Mouse (Mus musculus) G1E (cell line): ENCODE data around the gene Chrnb2. TPM values are rescaled to one million over a fixed set of nuclear protein-coding genes. Genes with fewer than 3 reads are reported as not detected.

Source experiments
- ATAC-seq: 2 replicates; pipeline ENCODE4 v1.8.0; 2016; ENCODE audit warnings: mild to moderate bottlenecking; ENCODE audit not compliant: insufficient number of reproducible peaks, poor library complexity, low FRiP score, severe bottlenecking; ENCODE audit errors: extremely low read depth
- DNase-seq: peaks from one replicate; pipeline ENCODE4 v3.0.0; 2012; ENCODE audit warnings: low spot score
- H3K27me3 ChIP-seq: 2 replicates; pipeline ENCODE4 v1.6.1; 2012; ENCODE audit warnings: mild to moderate bottlenecking, low read length, inconsistent platforms; ENCODE audit not compliant: insufficient read depth
- H3K36me3 ChIP-seq: replicated peaks from 2 replicates; pipeline ENCODE3; 2012; ENCODE audit warnings: mild to moderate bottlenecking, inconsistent platforms
- H3K4me1 ChIP-seq: 2 replicates; pipeline ENCODE4 v1.6.1; 2012; ENCODE audit warnings: low read depth, low read length, inconsistent platforms, mixed read lengths; ENCODE audit not compliant: insufficient read depth
- H3K4me3 ChIP-seq: 2 replicates; pipeline ENCODE4 v1.5.1; 2012; ENCODE audit warnings: low read depth, mild to moderate bottlenecking, inconsistent platforms, low read length, moderate library complexity, mixed read lengths
- H3K9me3 ChIP-seq: replicated peaks from 2 replicates; pipeline ENCODE4 v1.6.1; 2012; ENCODE audit warnings: inconsistent platforms
- CTCF ChIP-seq: IDR thresholded peaks from 2 replicates; pipeline ENCODE4 v1.5.1; 2012; ENCODE audit warnings: low read depth, low read length, inconsistent platforms, mixed read lengths
- GATA1 ChIP-seq: IDR thresholded peaks from 2 replicates; pipeline ENCODE4 v1.6.1; 2012; ENCODE audit warnings: borderline replicate concordance, low read length, inconsistent platforms, mixed read lengths
- GATA2 ChIP-seq: IDR thresholded peaks from 2 replicates; pipeline ENCODE4 v1.6.1; 2012; ENCODE audit warnings: low read depth, low read length, inconsistent platforms, borderline replicate concordance
- POLR2AphosphoS5 ChIP-seq: IDR thresholded peaks from 2 replicates; pipeline ENCODE4 v1.6.1; 2012; ENCODE audit warnings: low read depth, low read length, inconsistent platforms; ENCODE audit not compliant: insufficient replicate concordance
- TAL1 ChIP-seq: conservative IDR thresholded peaks from 2 replicates; pipeline ENCODE4 v1.6.1; 2012; ENCODE audit warnings: low read depth, low read length, inconsistent platforms, mixed read lengths
- polyA plus RNA-seq: library from polyadenylated mRNA; stranded (reverse); fragments of >175 nt; gene quantifications from 2 replicates; pipeline ENCODE4 v1.2.3, GENCODE M21; 2012
- total RNA-seq, 2 experiments: library from RNA; stranded (forward) in 1 of 2; stranded (reverse) in 1 of 2; fragments of 200-1000 nt in 1 of 2; fragments of >200 nt in 1 of 2; fragmentation: Nextera tagmentation in 1 of 2; gene quantifications; 2 replicates each; pipeline ENCODE4 v1.2.3; 2014 to 2017

Gene Chrnb2
- total and polyA plus RNA-seq, 3 experiments = 0.23 to 2.2 (median 1.2) TPM

GRCm38 (mm10) chr3:89714359-89715206 is 49.8 kb downstream of the Chrnb2 start, which contains the start of gene Adar:
Adar (plus strand) TSS chr3:89715022.
- Histone ChIP-seq H3K4me3 (peak within 1 kb of the TSS; percentile 99), H3K4me1 (peaks cover 38% of the 10 kb centered on the region), H3K36me3 (peaks cover 19% of the 10 kb centered on the region), H3K27me3 (peaks cover 17% of the 10 kb centered on the region), H3K9me3 (no peaks in the 10 kb centered on the region)
- DNase-seq (peak; percentile 83), ATAC-seq (peak; percentile 60)
- TF ChIP-seq GATA2 (no peak), TAL1 (no peak), POLR2AphosphoS5 (no peak), CTCF (peak; percentile 36; the same call in 1 of the 2 replicates), GATA1 (no peak)

- peaks cover 12% of the 10 kb centered on the region for H3K27me3 ChIP-seq
Measured at GRCm38 (mm10) chr3:89704064-89704463, 60.4 kb downstream of the Chrnb2 start.

GRCm38 (mm10) chr3:89703596-89703995 is 60.8 kb downstream of the Chrnb2 start:
- no peaks in the 10 kb centered on the region for H3K36me3 ChIP-seq
- no peaks in the 10 kb centered on the region for H3K9me3 ChIP-seq
- no peak for ATAC-seq
- no peak overlapping the region for H3K4me3 ChIP-seq
- peaks cover 11% of the 10 kb centered on the region for H3K27me3 ChIP-seq
- H3K4me1 ChIP-seq = no peaks in the 10 kb centered on the region
- no peak for DNase-seq
- TF ChIP-seq GATA2 (no peak), GATA1 (no peak), TAL1 (no peak), CTCF (no peak), POLR2AphosphoS5 (no peak)

More at GRCm38 (mm10) chr3:89704064-89704463, 60.4 kb downstream of the Chrnb2 start:
- Histone ChIP-seq H3K4me3 (no peak overlapping the region), H3K4me1 (no peaks in the 10 kb centered on the region), H3K9me3 (no peaks in the 10 kb centered on the region), H3K36me3 (no peaks in the 10 kb centered on the region)
- DNase-seq = no peak
- ATAC-seq = no peak
- TF ChIP-seq POLR2AphosphoS5 (no peak), GATA1 (no peak), CTCF (no peak), TAL1 (no peak), GATA2 (no peak)

DNA sequence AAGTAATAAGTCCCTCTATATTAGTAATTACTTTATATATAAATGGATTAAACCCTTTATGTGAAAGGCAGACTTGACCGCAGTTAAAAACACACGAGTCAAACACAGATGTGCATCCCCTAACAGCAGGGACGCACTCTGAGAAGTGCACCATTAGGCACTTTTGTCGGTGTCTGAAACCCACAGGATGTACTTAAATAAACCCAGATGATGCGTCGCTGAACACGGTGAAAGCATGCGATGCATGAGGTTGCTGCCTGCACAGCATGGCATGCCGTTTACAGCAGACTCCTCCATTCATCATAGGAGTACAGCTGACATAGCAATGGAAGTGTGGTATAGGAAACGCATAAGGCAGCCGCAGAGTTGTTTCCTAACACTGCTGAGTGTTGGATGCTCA is 64.0 kb downstream of the Chrnb2 start:
- no peaks in the 10 kb centered on the region for H3K36me3 ChIP-seq
- H3K4me1 ChIP-seq = no peaks in the 10 kb centered on the region
- TF ChIP-seq GATA2 (no peak), CTCF (no peak), GATA1 (no peak), TAL1 (no peak), POLR2AphosphoS5 (no peak)
- H3K4me3 ChIP-seq = no peak overlapping the region
- DNase-seq = no peak
- H3K27me3 ChIP-seq = peaks cover 7% of the 10 kb centered on the region
- H3K9me3 ChIP-seq = no peaks in the 10 kb centered on the region
- no peak for ATAC-seq

DNA sequence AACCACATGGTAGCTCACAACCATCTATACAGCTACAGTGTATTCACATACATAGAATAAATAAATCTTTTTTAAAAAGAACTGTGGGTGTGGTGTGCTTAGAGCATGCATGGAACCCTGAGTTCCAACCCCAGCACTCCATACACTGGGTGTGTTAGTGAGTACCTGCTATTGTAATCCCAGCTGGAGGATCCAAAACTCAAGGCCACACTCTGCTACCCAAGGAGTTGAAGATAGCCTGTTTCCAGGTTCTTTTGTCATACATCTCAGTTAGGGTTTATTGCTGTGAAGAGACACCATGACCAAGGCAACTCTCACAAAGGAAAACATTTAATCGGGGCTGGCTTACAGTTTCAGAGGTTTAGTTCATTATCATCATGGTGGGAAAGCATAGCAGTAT is 65.5 kb downstream of the Chrnb2 start:
- Histone ChIP-seq H3K4me3 (no peak overlapping the region), H3K4me1 (no peaks in the 10 kb centered on the region), H3K36me3 (no peaks in the 10 kb centered on the region), H3K27me3 (peaks cover 4% of the 10 kb centered on the region; the same call in 1 of the 2 replicates), H3K9me3 (no peaks in the 10 kb centered on the region)
- no peak for DNase-seq
- ATAC-seq = no peak
- no peak for TF ChIP-seq GATA1

Other genes with a start within 250 kb of the Chrnb2 start
- not detected in 2 replicates for gene Kcnn3, start 244.5 kb downstream of the Chrnb2 start, total RNA-seq (2014; fragmentation: Nextera tagmentation)
- gene Kcnn3, start 244.5 kb downstream of the Chrnb2 start, total RNA-seq (2017) = under 0.01 and 0.16 TPM in 2 replicates
- not detected in 2 replicates for gene Kcnn3, start 244.5 kb downstream of the Chrnb2 start, polyA plus RNA-seq
- 42.1 and 49.8 TPM in 2 replicates for gene Adar, start 49.6 kb downstream of the Chrnb2 start, total RNA-seq (2014; fragmentation: Nextera tagmentation)
- gene Adar, start 49.6 kb downstream of the Chrnb2 start, total RNA-seq (2017) = 37.0 and 37.3 TPM in 2 replicates
- gene Adar, start 49.6 kb downstream of the Chrnb2 start, polyA plus RNA-seq = 13.2 and 16.0 TPM in 2 replicates
- 106 and 131 TPM in 2 replicates for gene Ube2q1, start 9.0 kb upstream of the Chrnb2 start, total RNA-seq (2014; fragmentation: Nextera tagmentation)
- gene Ube2q1, start 9.0 kb upstream of the Chrnb2 start, total RNA-seq (2017) = 133 and 134 TPM in 2 replicates
- gene Ube2q1, start 9.0 kb upstream of the Chrnb2 start, polyA plus RNA-seq = 44.3 and 65.9 TPM in 2 replicates
- not detected in 2 replicates for gene She, start 66.7 kb upstream of the Chrnb2 start, total RNA-seq (2014; fragmentation: Nextera tagmentation)
- gene She, start 66.7 kb upstream of the Chrnb2 start, total RNA-seq (2017) = 0.17 TPM in 1 of 2 replicates, not detected in the other
- not detected in 2 replicates for gene She, start 66.7 kb upstream of the Chrnb2 start, polyA plus RNA-seq
- gene Il6ra, start 148.6 kb upstream of the Chrnb2 start, total RNA-seq (2014; fragmentation: Nextera tagmentation) = not detected in 2 replicates
- gene Il6ra, start 148.6 kb upstream of the Chrnb2 start, total RNA-seq (2017) = under 0.01 and 0.06 TPM in 2 replicates
- not detected in 2 replicates for gene Il6ra, start 148.6 kb upstream of the Chrnb2 start, polyA plus RNA-seq
- gene Atp8b2, start 198.9 kb upstream of the Chrnb2 start, total RNA-seq (2014; fragmentation: Nextera tagmentation) = not detected in 2 replicates
- 0.35 and 0.66 TPM in 2 replicates for gene Atp8b2, start 198.9 kb upstream of the Chrnb2 start, total RNA-seq (2017)
- gene Atp8b2, start 198.9 kb upstream of the Chrnb2 start, polyA plus RNA-seq = 0.02 and 0.04 TPM in 2 replicates
- gene Hax1, start 234.1 kb upstream of the Chrnb2 start, total RNA-seq (2014; fragmentation: Nextera tagmentation) = 173 and 191 TPM in 2 replicates
- 100 and 106 TPM in 2 replicates for gene Hax1, start 234.1 kb upstream of the Chrnb2 start, total RNA-seq (2017)
- gene Hax1, start 234.1 kb upstream of the Chrnb2 start, polyA plus RNA-seq = 33.4 and 53.7 TPM in 2 replicates